Mouse (Mus musculus): ENCODE measurements at regions not wholly inside any gene's neighbourhood (a gene's known extent, or its start where the extent isn't known, plus 50 kb on each side); places are given as distances from the start of the nearest gene placed in this dataset.

- no peaks in the 10 kb centered on the region for H3K4me1 ChIP-seq (replicated peaks; ENCODE audit: low read depth, low read length)
- TF ChIP-seq NANOG (IDR thresholded peaks at IDR 0.05; ENCODE audit: borderline replicate concordance, low read length) (no peak), POU5F1 (IDR thresholded peaks at IDR 0.05; ENCODE audit: borderline replicate concordance, low read length) (no peak), CTCF (conservative IDR thresholded peaks at IDR 0.05; ENCODE audit: low read length) (no peak)
- H3K9me3 ChIP-seq (ENCODE audit: low read length), result no peaks in the 10 kb centered on the region
Measured at GRCm38 (mm10) chr1:168737277-168737863, 305.3 kb upstream of the Pbx1 start.

GRCm38 (mm10) chr1:168733066-168733465 lies 301.0 kb upstream of the Pbx1 start:
- no peak overlapping the region for H3K4me3 ChIP-seq (replicated peaks; ENCODE audit: low read length)
- H3K27me3 ChIP-seq (ENCODE audit: insufficient read depth, low read length), result no peaks in the 10 kb centered on the region
- TF ChIP-seq CTCF (conservative IDR thresholded peaks at IDR 0.05; ENCODE audit: low read length), result no peak
- no peaks in the 10 kb centered on the region for H3K36me3 ChIP-seq (ENCODE audit: insufficient read depth, low read length)
- H3K9me3 ChIP-seq (ENCODE audit: low read length), result no peaks in the 10 kb centered on the region
- no peaks in the 10 kb centered on the region for H3K4me1 ChIP-seq (replicated peaks; ENCODE audit: low read depth, low read length)

More at GRCm38 (mm10) chr1:168737277-168737863, 305.3 kb upstream of the Pbx1 start:
- Histone ChIP-seq H3K27me3 (ENCODE audit: insufficient read depth, low read length) (no peaks in the 10 kb centered on the region), H3K4me3 (replicated peaks; ENCODE audit: low read length) (no peak overlapping the region), H3K36me3 (ENCODE audit: insufficient read depth, low read length) (no peaks in the 10 kb centered on the region)

- TF ChIP-seq NANOG (IDR thresholded peaks at IDR 0.05; ENCODE audit: borderline replicate concordance, low read length), result no peak
- TF ChIP-seq CTCF (conservative IDR thresholded peaks at IDR 0.05; ENCODE audit: low read length), result no peak
- no peak for TF ChIP-seq POU5F1 (IDR thresholded peaks at IDR 0.05; ENCODE audit: borderline replicate concordance, low read length)
- H3K36me3 ChIP-seq (ENCODE audit: insufficient read depth, low read length), result no peaks in the 10 kb centered on the region
Measured at GRCm38 (mm10) chr1:168709836-168710235, 277.8 kb upstream of the Pbx1 start.

GRCm38 (mm10) chr1:168709017-168709681 lies 277.1 kb upstream of the Pbx1 start:
- no peak overlapping the region for H3K4me3 ChIP-seq (replicated peaks; ENCODE audit: low read length)
- H3K9me3 ChIP-seq (ENCODE audit: low read length), result no peaks in the 10 kb centered on the region
- no peaks in the 10 kb centered on the region for H3K36me3 ChIP-seq (ENCODE audit: insufficient read depth, low read length)
- TF ChIP-seq NANOG (IDR thresholded peaks at IDR 0.05; ENCODE audit: borderline replicate concordance, low read length), result no peak
- TF ChIP-seq CTCF (conservative IDR thresholded peaks at IDR 0.05; ENCODE audit: low read length), result no peak
- no peak for TF ChIP-seq POU5F1 (IDR thresholded peaks at IDR 0.05; ENCODE audit: borderline replicate concordance, low read length)
- peaks cover 7% of the 10 kb centered on the region; the same call in 1 of the 2 replicates for H3K4me1 ChIP-seq (replicated peaks; ENCODE audit: low read depth, low read length)
- no peaks in the 10 kb centered on the region for H3K27me3 ChIP-seq (ENCODE audit: insufficient read depth, low read length)

More at GRCm38 (mm10) chr1:168709836-168710235, 277.8 kb upstream of the Pbx1 start:
- Histone ChIP-seq H3K4me1 (replicated peaks; ENCODE audit: low read depth, low read length) (peaks cover 7% of the 10 kb centered on the region; the same call in 1 of the 2 replicates), H3K9me3 (ENCODE audit: low read length) (no peaks in the 10 kb centered on the region), H3K4me3 (replicated peaks; ENCODE audit: low read length) (no peak overlapping the region), H3K27me3 (ENCODE audit: insufficient read depth, low read length) (no peaks in the 10 kb centered on the region)

GRCm38 (mm10) chr1:168708161-168708865 lies 276.2 kb upstream of the Pbx1 start:
- no peak overlapping the region for H3K4me3 ChIP-seq (replicated peaks; ENCODE audit: low read length)
- TF ChIP-seq POU5F1 (IDR thresholded peaks at IDR 0.05; ENCODE audit: borderline replicate concordance, low read length) (no peak), CTCF (conservative IDR thresholded peaks at IDR 0.05; ENCODE audit: low read length) (no peak), NANOG (IDR thresholded peaks at IDR 0.05; ENCODE audit: borderline replicate concordance, low read length) (no peak)
- no peaks in the 10 kb centered on the region for H3K9me3 ChIP-seq (ENCODE audit: low read length)
- H3K4me1 ChIP-seq (replicated peaks; ENCODE audit: low read depth, low read length), result peaks cover 7% of the 10 kb centered on the region; the same call in 1 of the 2 replicates
- H3K27me3 ChIP-seq (ENCODE audit: insufficient read depth, low read length), result no peaks in the 10 kb centered on the region
- no peaks in the 10 kb centered on the region for H3K36me3 ChIP-seq (ENCODE audit: insufficient read depth, low read length)

- Histone ChIP-seq H3K4me1 (replicated peaks; ENCODE audit: low read depth, low read length) (no peaks in the 10 kb centered on the region), H3K4me3 (replicated peaks; ENCODE audit: low read length) (no peak overlapping the region), H3K36me3 (ENCODE audit: insufficient read depth, low read length) (no peaks in the 10 kb centered on the region), H3K27me3 (ENCODE audit: insufficient read depth, low read length) (no peaks in the 10 kb centered on the region), H3K9me3 (ENCODE audit: low read length) (no peaks in the 10 kb centered on the region)
- TF ChIP-seq CTCF (conservative IDR thresholded peaks at IDR 0.05; ENCODE audit: low read length) (no peak), NANOG (IDR thresholded peaks at IDR 0.05; ENCODE audit: borderline replicate concordance, low read length) (no peak), POU5F1 (IDR thresholded peaks at IDR 0.05; ENCODE audit: borderline replicate concordance, low read length) (no peak)
Measured at GRCm38 (mm10) chr1:168697386-168697785, 265.3 kb upstream of the Pbx1 start.

- Histone ChIP-seq H3K27me3 (ENCODE audit: insufficient read depth, low read length) (no peaks in the 10 kb centered on the region), H3K9me3 (ENCODE audit: low read length) (no peaks in the 10 kb centered on the region), H3K4me3 (replicated peaks; ENCODE audit: low read length) (no peak overlapping the region), H3K36me3 (ENCODE audit: insufficient read depth, low read length) (no peaks in the 10 kb centered on the region), H3K4me1 (replicated peaks; ENCODE audit: low read depth, low read length) (no peaks in the 10 kb centered on the region)
- no peak for TF ChIP-seq NANOG (IDR thresholded peaks at IDR 0.05; ENCODE audit: borderline replicate concordance, low read length)
- no peak for TF ChIP-seq POU5F1 (IDR thresholded peaks at IDR 0.05; ENCODE audit: borderline replicate concordance, low read length)
- TF ChIP-seq CTCF (conservative IDR thresholded peaks at IDR 0.05; ENCODE audit: low read length), result no peak
Measured at GRCm38 (mm10) chr1:168686821-168687220, 254.8 kb upstream of the Pbx1 start.

- Histone ChIP-seq H3K36me3 (ENCODE audit: insufficient read depth, low read length) (no peaks in the 10 kb centered on the region), H3K27me3 (ENCODE audit: insufficient read depth, low read length) (no peaks in the 10 kb centered on the region), H3K4me1 (replicated peaks; ENCODE audit: low read depth, low read length) (no peaks in the 10 kb centered on the region), H3K9me3 (ENCODE audit: low read length) (no peaks in the 10 kb centered on the region), H3K4me3 (replicated peaks; ENCODE audit: low read length) (no peak overlapping the region)
- TF ChIP-seq POU5F1 (IDR thresholded peaks at IDR 0.05; ENCODE audit: borderline replicate concordance, low read length), result no peak
- TF ChIP-seq NANOG (IDR thresholded peaks at IDR 0.05; ENCODE audit: borderline replicate concordance, low read length), result no peak
- TF ChIP-seq CTCF (conservative IDR thresholded peaks at IDR 0.05; ENCODE audit: low read length), result no peak
Measured at GRCm38 (mm10) chr1:168685147-168685546, 253.1 kb upstream of the Pbx1 start.

Measured in E14TG2a.4 (cell line).